Mouse (Mus musculus) left cerebral cortex, adult 18-20 months (tissue): Measurements from ENCODE around the gene Tssk4. TPM values are rescaled to one million over a fixed set of nuclear protein-coding genes. Genes with fewer than 3 reads are reported as not detected.

ENCODE experiments used
- DNase-seq, 2 experiments: peaks; one replicate each; pipeline ENCODE4 v3.0.0; 2021 to 2022; ENCODE audit warnings: low spot score in 2 of 2, mixed read lengths in 1 of 2
- long read RNA-seq, 2 experiments: library from polyadenylated mRNA; stranded (forward); transcript quantifications; one replicate each; pipeline ENCODE4 v2.0.0; 2021
- total RNA-seq, 2 experiments: library from RNA; stranded (reverse); gene quantifications; 2 replicates each; pipeline ENCODE4 v1.2.3; 2021

Gene Tssk4
- 1 to 10 TPM in 1 of 2 experiments, under 1 TPM in 1; 0.94 to 1.1 TPM for total RNA-seq
- long read RNA-seq, experiment 1, partial matches to known transcripts, result 0 of 1 reads
- long read RNA-seq, experiment 1, other reads (novel, unspliced or antisense), result 1 of 1 reads
- long read RNA-seq, experiment 2, result 0 reads

- DNase-seq, result no peak
Measured at GRCm38 (mm10) chr14:55649884-55650283, at the start of gene Tssk4. TSS of gene Tssk4 (plus strand) at chr14:55650184.

- DNase-seq, result no peak
Measured at GRCm38 (mm10) chr14:55603271-55603632, 46.7 kb upstream of the Tssk4 start, which contains the start of gene Irf9. TSS of gene Irf9 (plus strand) at chr14:55603571.

GRCm38 (mm10) chr14:55603633-55604576, 46.1 kb upstream of the Tssk4 start:
- DNase-seq, result peak; percentile 84

GRCm38 (mm10) chr14:55604823-55605222, 45.2 kb upstream of the Tssk4 start:
- no peak for DNase-seq

- no peak for DNase-seq
Measured at GRCm38 (mm10) chr14:55605743-55606459, 44.1 kb upstream of the Tssk4 start.

GRCm38 (mm10) chr14:55608339-55608738, 41.6 kb upstream of the Tssk4 start:
- DNase-seq, result no peak

- no peak for DNase-seq
Measured at GRCm38 (mm10) chr14:55613346-55613745, 36.6 kb upstream of the Tssk4 start.

- no peak for DNase-seq
Measured at GRCm38 (mm10) chr14:55614565-55615178, 35.3 kb upstream of the Tssk4 start.

- no peak for DNase-seq
Measured at GRCm38 (mm10) chr14:55615876-55616275, 34.1 kb upstream of the Tssk4 start.

GRCm38 (mm10) chr14:55616844-55617243, 33.1 kb upstream of the Tssk4 start:
- DNase-seq, result no peak

GRCm38 (mm10) chr14:55617822-55618221, 32.2 kb upstream of the Tssk4 start, which contains the start of gene Rec8:
TSS of gene Rec8 (plus strand) at chr14:55618037.
- no peak for DNase-seq

- no peak for DNase-seq
Measured at GRCm38 (mm10) chr14:55618486-55619195, 31.3 kb upstream of the Tssk4 start.

GRCm38 (mm10) chr14:55628077-55628827, 21.7 kb upstream of the Tssk4 start:
- no peak for DNase-seq

- peak; percentile 35 to 36 for DNase-seq
Measured at GRCm38 (mm10) chr14:55629312-55629711, 20.7 kb upstream of the Tssk4 start.

GRCm38 (mm10) chr14:55634874-55635522, 15.0 kb upstream of the Tssk4 start:
- peak; percentile 25 to 40 for DNase-seq

- DNase-seq, result peak; percentile 88 to 91
Measured at GRCm38 (mm10) chr14:55635523-55636007, 14.4 kb upstream of the Tssk4 start, which contains the start of gene Ipo4. TSS of gene Ipo4 (minus strand) at chr14:55635957.

GRCm38 (mm10) chr14:55637795-55638194, 12.2 kb upstream of the Tssk4 start, which contains the start of gene Gm49378:
TSS of gene Gm49378 (minus strand) at chr14:55637895.
- no peak for DNase-seq

- no peak for DNase-seq
Measured at GRCm38 (mm10) chr14:55640816-55641215, 9.2 kb upstream of the Tssk4 start.

GRCm38 (mm10) chr14:55641291-55641690, 8.7 kb upstream of the Tssk4 start:
- no peak for DNase-seq
